Mouse (Mus musculus) CH12.LX (cell line): ENCODE measurements at regions not wholly inside any gene's neighbourhood (a gene's known extent, or its start where the extent isn't known, plus 50 kb on each side); places are given as distances from the start of the nearest gene placed in this dataset.

Experiments used
- DNase-seq: peaks from one replicate; pipeline ENCODE4 v3.0.0-alpha.2; 2013; ENCODE audit errors: extremely low read depth
- H3K27ac ChIP-seq: 2 replicates; pipeline ENCODE4 v1.5.1; 2012; ENCODE audit warnings: low read depth, mild to moderate bottlenecking, control low read depth, moderate library complexity; ENCODE audit not compliant: insufficient read depth
- H3K27me3 ChIP-seq: replicated peaks from 2 replicates; pipeline ENCODE3; 2012; ENCODE audit warnings: inconsistent platforms
- H3K36me3 ChIP-seq, 2 experiments: replicated peaks in 1 of 2; 2 replicates each; pipeline versions ENCODE3 to v1.6.1; 2012; ENCODE audit warnings: inconsistent platforms in 1 of 2, low read length in 1 of 2, mild to moderate bottlenecking in 1 of 2, mixed read lengths in 1 of 2, moderate library complexity in 1 of 2; ENCODE audit not compliant: control insufficient read depth in 1 of 2, insufficient read depth in 1 of 2
- H3K4me1 ChIP-seq, 2 experiments: 2 replicates each; pipeline ENCODE4 v1.6.1; 2012; ENCODE audit warnings: inconsistent platforms in 1 of 2, moderate library complexity in 1 of 2; ENCODE audit not compliant: insufficient read depth in 2 of 2, control insufficient read depth in 1 of 2
- H3K4me2 ChIP-seq: 2 replicates; pipeline ENCODE4 v1.6.1; 2012; ENCODE audit warnings: low read depth, mild to moderate bottlenecking, control low read depth; ENCODE audit not compliant: poor library complexity, insufficient read depth, severe bottlenecking
- H3K4me3 ChIP-seq, 3 experiments: fragments of 150-350 bp in 1 of 3; sonication (generic) in 1 of 3; replicated peaks in 1 of 3; 2 replicates each; pipeline versions ENCODE3 to v1.5.1; 2011 to 2012; ENCODE audit warnings: low read depth in 2 of 3, low read length in 2 of 3, mild to moderate bottlenecking in 2 of 3, moderate library complexity in 2 of 3, control low read depth in 1 of 3, improper control_type of control experiment in 1 of 3, inconsistent platforms in 1 of 3, mixed read lengths in 1 of 3; ENCODE audit not compliant: poor library complexity in 1 of 3
- H3K79me2 ChIP-seq: replicated peaks from 2 replicates; pipeline ENCODE4 v1.6.1; 2012; ENCODE audit warnings: mild to moderate bottlenecking, moderate library complexity; ENCODE audit not compliant: control insufficient read depth, poor library complexity, insufficient read depth, severe bottlenecking; ENCODE audit errors: extremely low read depth
- H3K9ac ChIP-seq: 2 replicates; pipeline ENCODE4 v1.6.1; 2012; ENCODE audit warnings: low read depth, mild to moderate bottlenecking, control low read depth, moderate library complexity; ENCODE audit not compliant: insufficient read depth
- H3K9me3 ChIP-seq: replicated peaks from 2 replicates; pipeline ENCODE3; 2012; ENCODE audit warnings: low read length, inconsistent platforms, mixed read lengths
- CHD2 ChIP-seq: IDR thresholded peaks from 2 replicates; pipeline ENCODE4 v1.6.1; 2011; ENCODE audit warnings: low read length, improper control_type of control experiment
- CTCF ChIP-seq, 2 experiments: IDR thresholded peaks in 1 of 2; conservative IDR thresholded peaks in 1 of 2; 2 replicates each; pipeline ENCODE4 v1.5.1; 2011 to 2012; ENCODE audit warnings: low read depth in 2 of 2, low read length in 2 of 2, improper control_type of control experiment in 1 of 2, inconsistent platforms in 1 of 2, mild to moderate bottlenecking in 1 of 2, moderate library complexity in 1 of 2
- ELF1 ChIP-seq: IDR thresholded peaks from 2 replicates; pipeline ENCODE4 v1.6.1; 2014; ENCODE audit warnings: low read depth, mild to moderate bottlenecking, inconsistent platforms, low read length, improper control_type of control experiment
- EP300 ChIP-seq: IDR thresholded peaks from 2 replicates; pipeline ENCODE4 v1.6.1; 2011; ENCODE audit warnings: low read length, improper control_type of control experiment
- ETS1 ChIP-seq: conservative IDR thresholded peaks from 2 replicates; pipeline ENCODE4 v1.6.1; 2012; ENCODE audit warnings: low read depth, mild to moderate bottlenecking, inconsistent platforms, low read length, improper control_type of control experiment, moderate library complexity
- GABPA ChIP-seq: IDR thresholded peaks from 2 replicates; pipeline ENCODE4 v1.6.1; 2012; ENCODE audit warnings: low read depth, low read length, improper control_type of control experiment, inconsistent platforms; ENCODE audit not compliant: insufficient replicate concordance
- HCFC1 ChIP-seq: IDR thresholded peaks from 2 replicates; pipeline ENCODE4 v1.6.1; 2012; ENCODE audit warnings: low read depth, mild to moderate bottlenecking, inconsistent platforms, low read length, improper control_type of control experiment
- JUN ChIP-seq: IDR thresholded peaks from 2 replicates; pipeline ENCODE4 v1.6.1; 2011; ENCODE audit warnings: low read depth, mild to moderate bottlenecking, low read length, improper control_type of control experiment, moderate library complexity; ENCODE audit not compliant: insufficient read depth
- MAZ ChIP-seq: IDR thresholded peaks from 2 replicates; pipeline ENCODE4 v1.6.1; 2012; ENCODE audit warnings: low read depth, mild to moderate bottlenecking, inconsistent platforms, low read length, improper control_type of control experiment, moderate library complexity
- MXI1 ChIP-seq: IDR thresholded peaks from 2 replicates; pipeline ENCODE4 v1.6.1; 2011; ENCODE audit warnings: mild to moderate bottlenecking, low read depth, low read length, improper control_type of control experiment
- MYC ChIP-seq: IDR thresholded peaks from 2 replicates; pipeline ENCODE4 v1.6.1; 2011; ENCODE audit warnings: low read depth, mild to moderate bottlenecking, improper control_type of control experiment, low read length
- NRF1 ChIP-seq: IDR thresholded peaks from 2 replicates; pipeline ENCODE4 v1.6.1; 2014; ENCODE audit warnings: low read depth, mild to moderate bottlenecking, inconsistent platforms, low read length, improper control_type of control experiment, moderate library complexity
- PAX5 ChIP-seq: IDR thresholded peaks from 2 replicates; pipeline ENCODE4 v1.6.1; 2012; ENCODE audit warnings: low read length, inconsistent platforms, mixed read lengths
- RAD21 ChIP-seq: IDR thresholded peaks from 2 replicates; pipeline ENCODE4 v1.6.1; 2011; ENCODE audit warnings: low read depth, mild to moderate bottlenecking, low read length, improper control_type of control experiment, moderate library complexity
- RCOR1 ChIP-seq: conservative IDR thresholded peaks from 2 replicates; pipeline ENCODE4 v1.6.1; 2012; ENCODE audit warnings: low read depth, mild to moderate bottlenecking, inconsistent platforms, low read length, improper control_type of control experiment
- SIN3A ChIP-seq: IDR thresholded peaks from 2 replicates; pipeline ENCODE4 v1.6.1; 2012; ENCODE audit warnings: low read length, improper control_type of control experiment, inconsistent platforms
- SMC3 ChIP-seq: IDR thresholded peaks from 2 replicates; pipeline ENCODE4 v1.6.1; 2011; ENCODE audit warnings: low read depth, low read length, improper control_type of control experiment
- USF2 ChIP-seq: conservative IDR thresholded peaks from 2 replicates; pipeline ENCODE4 v1.6.1; 2011; ENCODE audit warnings: low read depth, low read length, improper control_type of control experiment
- ZC3H11A ChIP-seq: IDR thresholded peaks from 2 replicates; pipeline ENCODE4 v1.6.1; 2012; ENCODE audit warnings: low read depth, mild to moderate bottlenecking, inconsistent platforms, low read length, improper control_type of control experiment
- ZKSCAN1 ChIP-seq: IDR thresholded peaks from 2 replicates; pipeline ENCODE4 v1.6.1; 2012; ENCODE audit warnings: low read depth, inconsistent platforms, low read length, improper control_type of control experiment, borderline replicate concordance
- dilution Hi-C: fragments of 300-500 bp; cut with MboI; formaldehyde crosslinking; loops from 2 replicates; pipeline ENCODE4 v1.14.3; 2020; ENCODE audit warnings: low sequenced_read_pairs; ENCODE audit not compliant: extremely low pct_unique_long_range_greater_than_20kb, extremely low pct_ligation_motif_present
- in situ Hi-C: fragments of 300-500 bp; cut with MboI; formaldehyde crosslinking; loops from 3 replicates; pipeline ENCODE4 v1.14.3; 2019; ENCODE audit warnings: low sequenced_read_pairs, low pct_ligation_motif_present, low pct_unique_long_range_greater_than_20kb, mixed read lengths

GRCm38 (mm10) chr12:54385401-54385800, 181.7 kb upstream of the Egln3 start:
- in situ Hi-C loops = no loop called here
- Histone ChIP-seq H3K9me3 (no peaks in the 10 kb centered on the region), H3K9ac (no peak overlapping the region), H3K27ac (no peak overlapping the region), H3K4me2 (no peak overlapping the region), H3K4me3 (no peak overlapping the region), H3K4me1 (no peaks in the 10 kb centered on the region), H3K27me3 (no peaks in the 10 kb centered on the region), H3K79me2 (no peaks in the 10 kb centered on the region), H3K36me3 (no peaks in the 10 kb centered on the region)
- TF ChIP-seq SIN3A (no peak), HCFC1 (no peak), MYC (no peak), USF2 (no peak), ZC3H11A (no peak), RCOR1 (no peak), GABPA (no peak), CHD2 (no peak), EP300 (no peak), RAD21 (no peak), ZKSCAN1 (no peak), MXI1 (no peak), JUN (no peak), ETS1 (no peak), NRF1 (no peak), PAX5 (no peak), MAZ (no peak), SMC3 (no peak), CTCF (conservative IDR thresholded peaks at IDR 0.05 in 1 of 2, IDR thresholded peaks at IDR 0.05 in 1 of 2; ENCODE audit: low read depth in 2 of 2, low read length in 2 of 2) (no peak), ELF1 (no peak)
- dilution Hi-C loops = no loop called here
- DNase-seq = no peak

GRCm38 (mm10) chr12:54384116-54384515, 180.5 kb upstream of the Egln3 start:
- H3K9ac ChIP-seq = no peak overlapping the region
- no peaks in the 10 kb centered on the region for H3K9me3 ChIP-seq
- dilution Hi-C loops = no loop called here
- H3K27me3 ChIP-seq = no peaks in the 10 kb centered on the region
- DNase-seq = no peak
- H3K4me3 ChIP-seq = no peak overlapping the region
- H3K79me2 ChIP-seq = no peaks in the 10 kb centered on the region
- TF ChIP-seq EP300 = no peak
- no peaks in the 10 kb centered on the region for H3K36me3 ChIP-seq
- in situ Hi-C loops = no loop called here
- no peaks in the 10 kb centered on the region for H3K4me1 ChIP-seq
- H3K4me2 ChIP-seq = no peak overlapping the region
- H3K27ac ChIP-seq = no peak overlapping the region
